Mouse (Mus musculus) midbrain, postnatal 0 days (tissue): ENCODE measurements around the gene Slc9a6. TPM values are rescaled to one million over a fixed set of nuclear protein-coding genes. Genes with fewer than 3 reads are reported as not detected.

Source experiments
- ATAC-seq: fragments of 200-750 bp; cut with Nextera tagmentation; 2 replicates; pipeline ENCODE4 v1.8.0; 2017; ENCODE audit warnings: moderate number of reproducible peaks, mild to moderate bottlenecking, moderate TSS enrichment, moderate library complexity; ENCODE audit not compliant: low FRiP score
- DNase-seq: peaks from one replicate; pipeline ENCODE4 v3.0.0-alpha.2; 2015; ENCODE audit warnings: low spot score
- H3K27ac ChIP-seq: fragments of 300-500 bp; sonication (generic); 2 replicates; pipeline ENCODE4 v1.5.1; 2014; ENCODE audit warnings: low read depth, mild to moderate bottlenecking, low read length, mixed read lengths
- H3K27me3 ChIP-seq: fragments of 300-500 bp; sonication (generic); 2 replicates; pipeline ENCODE4 v1.6.1; 2014; ENCODE audit warnings: low read length, control low read depth, mixed read lengths; ENCODE audit not compliant: insufficient read depth
- H3K36me3 ChIP-seq: fragments of 300-500 bp; sonication (generic); 2 replicates; pipeline ENCODE4 v1.6.1; 2014; ENCODE audit warnings: low read length, control low read depth, mixed read lengths; ENCODE audit not compliant: insufficient read depth
- H3K4me1 ChIP-seq: fragments of 300-500 bp; sonication (generic); 2 replicates; pipeline ENCODE4 v1.6.1; 2014; ENCODE audit warnings: mild to moderate bottlenecking, control low read depth, antibody characterized with exemption, low read length, mixed read lengths; ENCODE audit not compliant: insufficient read depth
- H3K4me2 ChIP-seq: fragments of 300-500 bp; sonication (generic); 2 replicates; pipeline ENCODE4 v1.6.1; 2014; ENCODE audit warnings: low read depth, mild to moderate bottlenecking, low read length, mixed read lengths; ENCODE audit not compliant: poor library complexity, severe bottlenecking
- H3K4me3 ChIP-seq: fragments of 300-500 bp; sonication (generic); 2 replicates; pipeline ENCODE4 v1.5.1; 2014; ENCODE audit warnings: low read depth, mild to moderate bottlenecking, low read length, moderate library complexity
- H3K9ac ChIP-seq: fragments of 300-500 bp; sonication (generic); replicated peaks from 2 replicates; pipeline ENCODE4 v1.6.1; 2014; ENCODE audit warnings: mild to moderate bottlenecking, low read length, moderate library complexity, mixed read lengths; ENCODE audit not compliant: poor library complexity, severe bottlenecking
- H3K9me3 ChIP-seq: fragments of 300-500 bp; sonication (generic); 2 replicates; pipeline ENCODE4 v1.6.1; 2016; ENCODE audit warnings: low read length, control low read depth
- CTCF ChIP-seq: IDR thresholded peaks from 2 replicates; pipeline ENCODE4 v1.5.1; 2016; ENCODE audit warnings: antibody characterized with exemption, mild to moderate bottlenecking
- WGBS: fragments of 180-500 bp; shearing (Covaris S2); extraction: QIAGEN DNeasy Blood & Tissue Kit; methylation state at CpG from one replicate; pipeline ENCODE4 v1.1.7; 2014; 5-methylcytosine and 5-hydroxymethylcytosine counted together
- polyA plus RNA-seq: library from polyadenylated mRNA; unstranded; fragments of >200 nt; fragmentation: Nextera tagmentation; extraction: Ambion mirVana; gene quantifications from 2 replicates; pipeline ENCODE4 v1.2.1, GENCODE M21; 2015
- total RNA-seq: library from RNA; depleted of rRNA; stranded (reverse); fragments of >200 nt; gene quantifications from 2 replicates; pipeline ENCODE4 v1.2.3, GENCODE M21; 2014

Slc9a6 gene
- total and polyA plus RNA-seq, 2 experiments from 2014 or later = 70.1 to 111 TPM

GRCm38 (mm10) chrX:56640066-56640465, 30.5 kb downstream of the Slc9a6 start:
- Histone ChIP-seq H3K9ac (no peak overlapping the region), H3K4me3 (no peak overlapping the region), H3K27ac (no peak overlapping the region), H3K4me1 (no peaks in the 10 kb centered on the region), H3K36me3 (no peaks in the 10 kb centered on the region), H3K9me3 (no peaks in the 10 kb centered on the region), H3K4me2 (no peak overlapping the region), H3K27me3 (no peaks in the 10 kb centered on the region)
- no peak for TF ChIP-seq CTCF
- WGBS = 0% methylated on average over 1 of the region's 1 CpGs
- DNase-seq (no peak), ATAC-seq (no peak)

- no peak overlapping the region for H3K4me2 ChIP-seq
- ATAC-seq = no peak
- H3K36me3 ChIP-seq = no peaks in the 10 kb centered on the region
- WGBS = 29% methylated on average over 7 of the region's 7 CpGs
- peak; percentile 76 for TF ChIP-seq CTCF
- no peaks in the 10 kb centered on the region for H3K27me3 ChIP-seq
- H3K4me3 ChIP-seq = no peak overlapping the region
- no peaks in the 10 kb centered on the region for H3K9me3 ChIP-seq
- H3K9ac ChIP-seq = no peak overlapping the region
- H3K4me1 ChIP-seq = no peaks in the 10 kb centered on the region
- no peak overlapping the region for H3K27ac ChIP-seq
- peak; percentile 63 for DNase-seq
Observed at GRCm38 (mm10) chrX:56649549-56650354, 40.2 kb downstream of the Slc9a6 start.

GRCm38 (mm10) chrX:56650355-56650652, 40.7 kb downstream of the Slc9a6 start:
- 82% methylated on average over 2 of the region's 2 CpGs for WGBS
- no peak overlapping the region for H3K4me2 ChIP-seq
- H3K27me3 ChIP-seq = no peaks in the 10 kb centered on the region
- no peaks in the 10 kb centered on the region for H3K36me3 ChIP-seq
- H3K4me3 ChIP-seq = no peak overlapping the region
- no peak overlapping the region for H3K9ac ChIP-seq
- ATAC-seq (no peak), DNase-seq (no peak)
- H3K27ac ChIP-seq = no peak overlapping the region
- no peak for TF ChIP-seq CTCF
- H3K4me1 ChIP-seq = no peaks in the 10 kb centered on the region
- H3K9me3 ChIP-seq = no peaks in the 10 kb centered on the region

DNA sequence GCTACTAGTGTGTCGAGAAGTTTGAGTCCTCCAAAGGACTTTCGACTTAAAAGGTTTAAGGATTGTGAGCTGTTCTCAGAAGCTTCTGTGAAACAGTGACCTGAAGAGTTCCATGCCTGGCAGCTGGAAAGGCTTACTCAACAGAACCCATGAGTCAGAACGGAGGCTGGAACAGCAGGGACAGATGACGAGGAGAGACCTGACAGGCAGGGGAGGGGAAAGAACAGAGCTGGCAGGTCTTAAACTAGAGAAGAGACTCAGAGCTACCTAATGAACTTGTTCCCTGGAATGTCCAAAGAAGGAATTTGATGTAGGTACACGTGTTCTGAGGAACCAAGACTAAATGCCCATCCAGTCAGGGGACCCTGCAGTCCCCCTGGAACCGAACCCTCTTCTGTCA, 41.3 kb downstream of the Slc9a6 start:
- no peak for TF ChIP-seq CTCF
- Histone ChIP-seq H3K9me3 (no peaks in the 10 kb centered on the region), H3K4me1 (no peaks in the 10 kb centered on the region), H3K27ac (no peak overlapping the region), H3K4me2 (no peak overlapping the region), H3K27me3 (no peaks in the 10 kb centered on the region), H3K9ac (no peak overlapping the region), H3K36me3 (no peaks in the 10 kb centered on the region), H3K4me3 (no peak overlapping the region)
- no peak for ATAC-seq
- DNase-seq = no peak
- WGBS = 52% methylated on average over 6 of the region's 6 CpGs

GRCm38 (mm10) chrX:56651738-56652137, 42.2 kb downstream of the Slc9a6 start:
- ATAC-seq (no peak), DNase-seq (no peak)
- Histone ChIP-seq H3K4me2 (no peak overlapping the region), H3K9ac (no peak overlapping the region), H3K36me3 (no peaks in the 10 kb centered on the region), H3K27ac (no peak overlapping the region), H3K4me1 (no peaks in the 10 kb centered on the region), H3K27me3 (no peaks in the 10 kb centered on the region), H3K4me3 (no peak overlapping the region), H3K9me3 (no peaks in the 10 kb centered on the region)
- WGBS = 68% methylated on average over 7 of the region's 7 CpGs
- TF ChIP-seq CTCF = no peak

GRCm38 (mm10) chrX:56655686-56656085, 46.1 kb downstream of the Slc9a6 start:
- no peak for ATAC-seq
- Histone ChIP-seq H3K4me2 (no peak overlapping the region), H3K36me3 (no peaks in the 10 kb centered on the region), H3K4me3 (no peak overlapping the region), H3K4me1 (no peaks in the 10 kb centered on the region), H3K9ac (no peak overlapping the region), H3K27me3 (no peaks in the 10 kb centered on the region), H3K27ac (no peak overlapping the region), H3K9me3 (no peaks in the 10 kb centered on the region)
- no peak for TF ChIP-seq CTCF
- DNase-seq = no peak
- 72% methylated on average over 2 of the region's 2 CpGs for WGBS
